Mouse (Mus musculus): ENCODE results near the gene Ift172. TPM values are rescaled to one million over a fixed set of nuclear protein-coding genes. Genes with fewer than 3 reads are reported as not detected.

Ift172 gene
- total RNA-seq, 2 experiments from 2014 or later, result 69.1 to 93.8 TPM

- DNase-seq, result no peak
These were observed 86.5 kb downstream of the Ift172 start for GRCm38 (mm10) chr5:31204421-31204820.

- no peak for DNase-seq
These were observed 87.0 kb downstream of the Ift172 start for GRCm38 (mm10) chr5:31203866-31204265.

Other genes with a start within 250 kb of the Ift172 start
- 10 to 100 TPM; 73.7 to 77.5 TPM for gene Atraid, start 242.8 kb downstream of the Ift172 start, total RNA-seq (2021)
- gene Slc5a6, start 242.2 kb downstream of the Ift172 start, total RNA-seq (2021), result 10 to 100 TPM; 13.7 to 14.2 TPM
- 10 to 100 TPM; 22.3 to 25.5 TPM for gene Cad, start 236.3 kb downstream of the Ift172 start, total RNA-seq (2021)
- gene Dnajc5g, start 184.8 kb downstream of the Ift172 start, total RNA-seq (2021), result not detected
- 10 to 100 TPM; 73.6 to 76.8 TPM for gene Slc30a3, start 182.9 kb downstream of the Ift172 start, total RNA-seq (2021)
- gene Trim54, start 174.4 kb downstream of the Ift172 start, total RNA-seq (2021), result not detected
- not detected for gene Ucn, start 152.3 kb downstream of the Ift172 start, total RNA-seq (2021)
- 10 to 100 TPM; 61.2 to 62.2 TPM for gene Mpv17, start 136.9 kb downstream of the Ift172 start, total RNA-seq (2021)
- 1 to 10 TPM; 3.2 to 3.4 TPM for gene Gm29609, start 111.2 kb downstream of the Ift172 start, total RNA-seq (2021)
- 10 to 100 TPM; 58.5 to 66.8 TPM for gene Gtf3c2, start 111.0 kb downstream of the Ift172 start, total RNA-seq (2021)
- gene Snx17, start 97.9 kb downstream of the Ift172 start, total RNA-seq (2021), result 10 to 100 TPM; 77.0 to 83.7 TPM
- 10 to 100 TPM; 38.7 to 46.9 TPM for gene Eif2b4, start 97.7 kb downstream of the Ift172 start, total RNA-seq (2021)
- gene Zfp513, start 88.8 kb downstream of the Ift172 start, total RNA-seq (2021), result 10 to 100 TPM; 29.2 to 30.4 TPM
- 10 to 100 TPM; 74.4 to 75.3 TPM for gene Ppm1g, start 70.4 kb downstream of the Ift172 start, total RNA-seq (2021)
- gene Nrbp1, start 50.3 kb downstream of the Ift172 start, total RNA-seq (2021), result 10 to 100 TPM; 81.6 to 84.8 TPM
- not detected for gene Gm9970, start 49.9 kb downstream of the Ift172 start, total RNA-seq (2021)
- 1 to 10 TPM; 3.0 to 3.7 TPM for gene Krtcap3, start 39.4 kb downstream of the Ift172 start, total RNA-seq (2021)
- 100 to 1,000 TPM; 144 to 187 TPM for gene Fndc4, start 5.0 kb upstream of the Ift172 start, total RNA-seq (2021)
- under 1 TPM in 1 of 2 experiments, not detected in 1; 0.10 TPM for gene Gckr, start 6.3 kb upstream of the Ift172 start, total RNA-seq (2021)
- 10 to 100 TPM; 46.2 to 47.9 TPM for gene Zfp512, start 161.3 kb upstream of the Ift172 start, total RNA-seq (2021)
- under 1 TPM in 1 of 2 experiments, not detected in 1; 0.20 TPM for gene 4930548H24Rik, start 194.6 kb upstream of the Ift172 start, total RNA-seq (2021)
- gene Gpn1, start 203.6 kb upstream of the Ift172 start, total RNA-seq (2021), result 10 to 100 TPM; 32.5 to 34.0 TPM
- gene Slc4a1ap, start 235.9 kb upstream of the Ift172 start, total RNA-seq (2021), result 10 to 100 TPM; 55.7 to 57.1 TPM
- gene Supt7l, start 236.7 kb upstream of the Ift172 start, total RNA-seq (2021), result 10 to 100 TPM; 17.7 to 19.5 TPM